Mouse (Mus musculus) adrenal gland, postnatal 36 days (tissue): ENCODE data around the gene B4galnt1. TPM values are rescaled to one million over a fixed set of nuclear protein-coding genes. Genes with fewer than 3 reads are reported as not detected.
A peak's percentile ranks its signal among the peaks of the same experiment; 100 is the strongest.
"Not testable (repeated sequence)": the region's sequence is repeated elsewhere in the genome, so short reads cannot be mapped to it uniquely, and the experiment has no call there.

Experiments
- DNase-seq, 2 experiments: peaks; one replicate each; pipeline ENCODE4 v3.0.0; 2021; ENCODE audit warnings: mixed read lengths in 1 of 2
- total RNA-seq, 2 experiments: library from RNA; stranded (reverse); gene quantifications; 2 replicates each; pipeline ENCODE4 v1.2.3; 2021

Gene B4galnt1
- total RNA-seq, 2 experiments from 2014 or later: 6.3 to 6.8 TPM

DNA sequence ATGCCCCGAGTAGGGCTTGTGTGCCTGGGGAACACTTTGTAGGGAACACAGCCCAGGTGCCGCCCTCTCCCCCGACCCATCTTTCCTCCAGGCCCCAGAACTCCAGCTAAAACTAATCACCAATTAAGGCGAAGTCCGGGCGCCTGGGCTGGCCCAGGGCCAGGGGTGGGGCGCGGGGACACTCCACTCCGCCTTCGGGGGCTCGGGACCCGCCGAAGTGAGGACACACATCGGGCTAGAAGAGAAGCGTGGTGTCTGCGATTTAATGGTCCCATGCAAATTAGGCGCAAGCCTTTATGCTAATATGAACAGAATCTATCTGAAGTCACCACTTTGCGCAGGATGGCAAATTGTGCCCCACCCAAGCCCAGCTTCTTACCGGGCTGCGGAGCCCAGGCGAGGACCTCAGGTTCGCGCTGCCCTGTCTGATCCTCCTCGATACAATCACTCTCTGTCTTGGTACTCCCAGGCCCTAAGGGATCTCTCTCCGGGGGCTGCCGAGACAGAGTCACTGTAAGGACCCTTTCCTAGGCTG, 24.2 kb downstream of the B4galnt1 start:
- peak; percentile 26 to 49 for DNase-seq

DNA sequence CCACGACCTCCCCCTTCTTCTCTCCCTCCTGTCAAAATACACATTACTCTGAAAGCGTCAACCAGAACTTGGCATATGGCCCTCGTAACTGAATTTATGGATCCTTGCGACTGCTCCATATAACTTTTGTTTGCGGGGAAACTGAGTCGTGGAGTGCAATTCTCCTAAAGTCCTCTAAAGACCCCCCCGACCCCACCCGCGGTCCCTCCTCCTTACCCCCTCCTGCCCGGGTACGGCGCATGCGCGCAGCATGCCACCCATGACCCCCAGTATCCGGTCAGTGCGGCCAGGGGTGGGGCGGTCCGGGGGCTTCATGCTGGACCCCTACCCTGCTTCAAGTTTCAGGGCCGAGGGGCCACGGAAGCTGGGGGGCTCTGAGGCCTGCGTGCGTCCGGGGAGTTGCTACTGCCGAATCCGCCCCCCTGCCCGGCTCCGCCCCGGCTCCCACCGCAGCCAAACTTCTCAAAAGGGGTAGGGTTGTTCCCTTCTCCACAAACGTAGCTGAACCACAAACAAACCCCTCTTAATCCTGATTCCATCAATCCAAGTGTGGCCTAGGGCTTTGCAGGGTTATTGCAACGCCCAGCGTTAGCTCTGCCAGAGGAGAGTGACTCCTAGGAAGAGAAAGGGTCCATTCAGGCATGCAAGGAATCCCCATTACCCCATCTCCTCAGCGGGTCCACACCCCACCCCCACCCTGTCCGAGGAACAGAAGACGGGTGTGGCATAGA, 24.8 kb downstream of the B4galnt1 start, which contains the start of gene Arhgef25:
Arhgef25 (minus strand) TSS at position 433 of the 731 bp plus-strand sequence.
- DNase-seq: peak; percentile 47 to 71

- no peak for DNase-seq
Measured at GRCm38 (mm10) chr10:127190398-127191190, 25.6 kb downstream of the B4galnt1 start.

- DNase-seq: no peak
Measured at GRCm38 (mm10) chr10:127191191-127192056, 26.4 kb downstream of the B4galnt1 start.

- not testable (repeated sequence) for DNase-seq
Measured at GRCm38 (mm10) chr10:127192057-127192328, 27.0 kb downstream of the B4galnt1 start.

GRCm38 (mm10) chr10:127193011-127193410, 28.0 kb downstream of the B4galnt1 start:
- no peak for DNase-seq

- peak; percentile 80 to 86 for DNase-seq
Measured at GRCm38 (mm10) chr10:127194428-127195327, 29.7 kb downstream of the B4galnt1 start.

- DNase-seq: peak; percentile 50 to 72
Measured at GRCm38 (mm10) chr10:127195328-127196129, 30.5 kb downstream of the B4galnt1 start, which contains the start of gene Dtx3. Dtx3 (minus strand) TSS chr10:127195728.

DNA sequence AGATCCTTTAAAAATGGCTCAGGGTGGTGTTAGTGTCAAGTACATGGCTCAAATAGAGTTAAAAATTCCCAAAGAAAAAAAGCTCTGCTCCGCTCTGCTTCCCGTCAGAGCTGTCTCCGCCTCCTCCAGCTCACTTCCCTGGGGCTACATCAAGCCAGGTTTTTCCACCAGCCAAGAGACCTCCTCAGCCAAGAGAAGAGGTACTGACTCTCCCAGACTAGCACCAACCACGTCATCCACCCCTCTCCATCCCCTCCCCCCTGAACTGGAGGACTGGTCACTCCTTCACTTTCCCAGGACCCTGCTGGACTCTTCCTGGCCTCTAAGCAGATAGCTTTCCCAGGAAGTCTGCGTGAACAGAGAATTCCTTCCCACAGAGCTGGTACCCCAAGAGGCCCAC, 31.4 kb downstream of the B4galnt1 start:
- peak; percentile 68 to 74 for DNase-seq

DNA sequence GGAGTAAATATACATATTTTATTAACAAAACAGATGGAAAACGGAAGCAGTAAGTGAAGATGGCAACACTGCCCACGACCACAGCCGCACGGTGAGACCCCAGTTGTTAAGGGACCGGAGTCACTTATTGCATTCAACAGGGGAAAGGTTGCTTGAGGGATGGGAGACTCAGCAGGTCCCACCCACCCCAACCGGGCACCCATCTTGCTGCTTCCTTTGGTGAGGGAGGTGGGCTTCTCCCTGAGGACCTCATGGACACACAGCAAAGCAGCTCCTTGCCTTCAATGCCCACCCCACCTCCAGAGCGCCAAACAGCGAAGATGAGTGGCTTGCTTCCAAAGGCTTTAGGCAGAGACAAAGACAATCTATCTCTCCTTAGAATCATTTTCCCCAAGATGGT, 32.1 kb downstream of the B4galnt1 start:
- DNase-seq: no peak

- peak in 1 of 2 experiments; percentile 13 for DNase-seq
Measured at GRCm38 (mm10) chr10:127197505-127198110, 32.6 kb downstream of the B4galnt1 start.

- no peak for DNase-seq
Measured at GRCm38 (mm10) chr10:127198492-127198891, 33.5 kb downstream of the B4galnt1 start.

- no peak for DNase-seq
Measured at GRCm38 (mm10) chr10:127199068-127199467, 34.0 kb downstream of the B4galnt1 start.

DNA sequence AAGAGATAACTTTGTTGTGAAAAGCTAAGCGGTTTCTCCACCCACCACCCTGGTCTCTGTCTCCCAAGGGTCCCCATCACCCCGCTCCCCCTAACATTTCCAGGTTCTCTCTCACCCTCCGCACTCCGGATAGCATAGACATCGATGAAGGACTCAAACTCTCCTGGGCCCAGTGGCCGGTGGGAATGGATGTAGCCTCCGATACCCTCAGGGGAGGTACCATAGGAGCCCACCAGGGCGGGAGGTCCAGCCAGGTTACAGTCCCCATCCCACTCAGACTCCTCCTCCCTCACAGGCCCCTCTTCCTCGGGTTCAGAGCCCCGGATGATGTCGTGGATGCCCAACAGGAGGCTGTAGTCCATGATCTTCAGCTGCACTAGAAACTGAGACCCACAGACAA, 34.4 kb downstream of the B4galnt1 start:
- DNase-seq: no peak

- DNase-seq: no peak
Measured at GRCm38 (mm10) chr10:127200279-127200678, 35.3 kb downstream of the B4galnt1 start.

DNA sequence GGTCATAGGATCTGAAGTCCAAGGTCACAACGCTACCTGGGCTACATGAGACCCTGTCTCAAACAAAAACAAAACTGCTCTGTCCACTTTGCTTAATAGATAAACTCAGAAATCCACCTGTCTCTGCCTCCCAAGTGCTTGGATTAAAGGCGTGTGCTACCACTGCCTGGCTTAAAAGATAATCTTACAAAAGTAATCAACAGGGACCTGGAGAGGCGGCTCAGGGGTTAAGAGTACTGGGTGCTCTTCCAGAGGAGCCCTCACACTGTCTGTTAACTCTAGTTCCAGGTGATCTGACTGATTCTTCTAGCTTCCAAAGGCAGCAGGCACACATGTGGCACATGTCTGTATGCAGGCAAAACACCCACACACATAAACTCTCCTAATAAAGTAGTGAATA, 38.1 kb downstream of the B4galnt1 start:
- no peak for DNase-seq

DNA sequence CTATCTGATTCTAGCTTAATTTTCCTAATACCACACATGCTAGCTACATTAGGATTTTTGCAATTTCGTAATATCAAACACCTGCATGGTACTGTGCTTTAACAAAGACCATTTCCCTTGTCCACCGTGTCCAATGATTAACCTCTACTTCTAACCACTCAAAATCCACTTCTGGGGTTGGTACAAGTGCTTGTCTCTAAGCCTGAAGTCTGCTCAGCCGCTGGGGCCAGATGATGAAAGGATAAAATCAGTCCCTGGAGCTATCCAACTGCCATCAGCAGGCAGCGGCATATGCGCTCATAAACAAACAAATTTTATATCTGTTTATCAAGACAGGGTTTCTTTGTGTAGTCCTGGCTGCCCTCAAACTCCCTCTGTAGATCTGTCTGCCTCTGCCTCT, 39.6 kb downstream of the B4galnt1 start:
- DNase-seq: no peak

GRCm38 (mm10) chr10:127205373-127205772, 40.3 kb downstream of the B4galnt1 start:
- DNase-seq: no peak

GRCm38 (mm10) chr10:127208921-127209320, 43.9 kb downstream of the B4galnt1 start:
- DNase-seq: no peak
